Mouse (Mus musculus) v-Abl transformed pro-B cells (cell line): Measurements from ENCODE around the gene Ogdh.
"Not testable (repeated sequence)": the region's sequence is repeated elsewhere in the genome, so short reads cannot be mapped to it uniquely, and the experiment has no call there.

Experiments
- in situ Hi-C, 2 experiments: fragments of 400-800 bp; cut with MboI; formaldehyde crosslinking; loops; one replicate each; pipeline ENCODE4 v1.15.1; 2025; ENCODE audit not compliant: unreplicated experiment in 2 of 2

Gene Ogdh

GRCm38 (mm10) chr11:6291401-6292115 is at the start of gene Ogdh:
Gene Ogdh, plus strand, starts transcription at chr11:6291633.
- in situ Hi-C loops = no loop called here

- in situ Hi-C loops = no loop called here
Measured at GRCm38 (mm10) chr11:6244707-6245106, 46.7 kb upstream of the Ogdh start.

- in situ Hi-C loops = no loop called here
Measured at GRCm38 (mm10) chr11:6252248-6252647, 39.2 kb upstream of the Ogdh start.

DNA sequence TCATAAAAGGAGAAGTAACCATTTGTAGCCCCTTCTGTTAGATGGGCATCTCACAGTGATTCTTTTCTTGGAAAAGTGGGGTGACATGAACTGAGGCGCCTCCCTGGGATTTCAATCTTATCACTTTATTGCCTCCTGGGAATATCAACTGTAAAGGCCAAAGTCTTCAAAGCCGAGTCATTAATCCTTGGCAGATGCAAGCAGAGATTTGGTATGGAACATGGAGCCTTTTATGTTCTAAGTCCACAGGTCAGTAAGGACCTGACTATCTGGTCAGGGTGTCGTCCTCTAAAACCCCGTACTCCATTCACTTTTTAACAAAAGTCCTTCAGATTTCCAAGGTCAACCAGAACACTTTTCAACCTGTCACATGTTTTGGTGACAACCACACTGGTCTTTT is 38.6 kb upstream of the Ogdh start:
- in situ Hi-C loops = no loop called here

- in situ Hi-C loops = not testable (repeated sequence)
Measured at GRCm38 (mm10) chr11:6254602-6255001, 36.8 kb upstream of the Ogdh start.

DNA sequence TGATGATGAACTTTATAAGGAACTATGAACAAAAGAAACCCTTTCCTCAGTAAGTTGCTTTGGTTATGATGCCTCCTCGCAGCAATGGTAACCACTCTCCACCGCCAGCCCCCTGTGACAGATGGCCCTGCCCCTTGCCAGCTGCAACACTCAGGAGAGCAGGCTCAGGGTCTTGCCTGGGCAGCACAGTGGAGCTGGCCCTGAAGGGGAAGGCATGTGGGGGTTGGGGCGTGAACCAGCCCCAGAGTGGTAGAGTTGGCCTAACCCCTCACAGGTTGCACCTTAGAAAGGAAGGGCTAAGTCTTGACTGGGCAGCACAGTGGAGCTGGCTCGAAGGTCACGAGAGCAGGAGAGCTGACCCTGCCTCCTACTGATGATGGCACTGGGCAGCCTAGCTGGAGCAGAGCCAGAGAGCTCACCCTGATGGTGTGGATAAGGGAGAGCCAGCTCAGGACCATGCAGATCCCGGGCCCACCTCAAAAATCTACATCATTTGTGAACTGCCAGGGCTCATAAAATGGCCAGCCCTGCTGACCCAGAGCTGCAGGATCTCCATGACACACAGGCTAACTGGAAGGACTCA is 34.9 kb upstream of the Ogdh start:
- in situ Hi-C loops = no loop called here

DNA sequence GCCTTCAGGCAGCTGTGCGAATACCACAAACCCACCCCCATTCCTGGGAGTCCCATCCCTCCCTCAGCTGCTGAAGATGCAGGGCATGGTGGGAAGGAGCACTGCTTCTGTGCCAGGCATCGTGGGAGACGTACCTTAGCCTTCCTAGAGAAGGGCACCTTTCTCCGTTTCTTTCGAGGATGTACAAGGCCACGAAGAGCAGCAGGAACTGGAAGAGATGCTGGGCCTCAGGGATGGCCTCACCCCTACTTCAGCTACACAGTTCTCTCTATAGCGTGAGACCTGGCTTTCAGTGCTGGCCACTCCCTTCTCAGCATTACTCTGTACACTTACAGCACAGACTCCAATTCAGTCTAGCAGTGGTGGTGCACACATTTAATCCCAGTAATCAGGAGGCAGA is 32.0 kb upstream of the Ogdh start:
- in situ Hi-C loops = no loop called here

- in situ Hi-C loops = loop anchor here (5.0 kb wide), 1 partner anchor 269 kb away; no protein-coding TSS in a partner anchor
Measured at GRCm38 (mm10) chr11:6261434-6262082, 29.9 kb upstream of the Ogdh start.

- in situ Hi-C loops = loop anchor here (5.0 kb wide), 2 partner anchors 64 to 69 kb away; partner anchors contain the start of genes A730071L15Rik (in 1 of the 2) and Nudcd3 (in 1 of the 2)
Measured at GRCm38 (mm10) chr11:6266621-6267020, 24.8 kb upstream of the Ogdh start.

DNA sequence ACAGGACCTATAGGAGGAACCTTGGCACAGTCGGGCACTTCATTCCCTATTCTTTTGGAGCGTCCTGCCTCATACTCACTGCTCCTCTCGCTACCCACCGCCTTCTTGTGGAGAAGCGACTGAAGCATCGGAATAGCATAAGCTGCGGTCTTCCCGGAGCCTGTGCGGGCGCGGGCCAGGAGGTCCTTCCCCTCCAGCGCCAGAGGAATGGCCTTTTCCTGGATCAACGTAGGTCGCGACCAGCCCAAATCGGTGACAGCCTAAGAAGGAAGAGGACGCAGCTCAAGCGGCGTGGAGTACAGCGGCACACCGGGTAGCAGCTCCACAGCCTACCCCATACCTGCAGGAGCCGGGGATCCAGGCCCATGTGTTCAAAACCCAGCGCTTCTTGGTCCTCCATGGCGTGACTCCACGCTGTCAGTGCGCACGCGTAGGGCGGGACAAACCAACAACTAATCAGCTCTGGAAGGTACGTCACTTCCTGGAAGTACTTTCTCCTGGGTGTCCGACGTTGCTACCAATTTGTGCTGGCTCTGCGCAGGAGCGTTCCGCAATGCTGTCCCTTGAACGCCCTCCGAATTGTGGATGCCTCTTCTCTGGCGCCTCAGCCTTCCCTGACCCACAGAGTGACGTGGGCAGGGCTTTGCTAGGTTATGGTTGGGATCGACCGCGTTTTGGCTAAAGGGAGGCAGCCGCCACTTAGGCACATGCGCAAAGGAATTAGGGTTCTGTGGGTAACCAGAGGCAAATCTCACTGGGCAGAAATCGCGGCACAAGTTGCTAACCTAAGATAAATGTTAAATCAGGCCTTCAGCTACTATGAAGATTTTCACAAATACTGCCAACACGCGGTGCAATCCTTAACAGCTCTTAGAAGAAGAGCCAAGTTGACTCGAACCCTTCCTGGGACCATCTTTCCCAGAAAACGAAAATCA is 23.8 kb upstream of the Ogdh start, which contains the start of gene Ddx56:
TSS of gene Ddx56 (minus strand) at position 453 of the 935 bp plus-strand sequence.
- in situ Hi-C loops = loop anchor here (5.0 kb wide), 2 partner anchors 65 to 70 kb away; partner anchors contain the start of genes A730071L15Rik (in 1 of the 2) and Nudcd3 (in 1 of the 2)

DNA sequence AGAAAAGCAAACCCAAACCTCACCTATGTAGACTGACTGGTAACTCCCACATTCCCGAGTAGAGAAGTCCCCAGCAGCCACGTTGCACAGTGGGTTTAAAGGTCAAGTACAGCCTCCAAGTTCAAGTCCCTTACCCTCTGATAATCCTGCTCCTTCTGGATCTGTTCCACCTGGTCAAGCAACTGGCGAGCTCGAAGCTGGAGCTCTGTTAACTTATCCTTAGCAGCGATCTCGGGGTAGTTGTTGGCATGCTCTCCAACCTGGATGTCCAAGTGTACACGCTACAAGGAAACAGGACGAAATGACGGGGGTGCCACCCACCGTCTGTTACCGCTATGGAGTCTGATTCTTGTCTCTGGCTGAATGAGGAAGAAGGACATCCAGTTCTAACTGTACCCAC is 17.8 kb upstream of the Ogdh start:
- in situ Hi-C loops = no loop called here

- in situ Hi-C loops = no loop called here
Measured at GRCm38 (mm10) chr11:6274387-6275093, 16.9 kb upstream of the Ogdh start, which contains the start of gene Tmed4. Gene Tmed4, minus strand, starts transcription at chr11:6274870.

GRCm38 (mm10) chr11:6275094-6275484 is 16.3 kb upstream of the Ogdh start:
- in situ Hi-C loops = no loop called here

- in situ Hi-C loops = no loop called here
Measured at GRCm38 (mm10) chr11:6276466-6276865, 15.0 kb upstream of the Ogdh start.

- in situ Hi-C loops = no loop called here
Measured at GRCm38 (mm10) chr11:6282940-6283339, 8.5 kb upstream of the Ogdh start.

GRCm38 (mm10) chr11:6290138-6290537 is 1.3 kb upstream of the Ogdh start:
- in situ Hi-C loops = no loop called here

DNA sequence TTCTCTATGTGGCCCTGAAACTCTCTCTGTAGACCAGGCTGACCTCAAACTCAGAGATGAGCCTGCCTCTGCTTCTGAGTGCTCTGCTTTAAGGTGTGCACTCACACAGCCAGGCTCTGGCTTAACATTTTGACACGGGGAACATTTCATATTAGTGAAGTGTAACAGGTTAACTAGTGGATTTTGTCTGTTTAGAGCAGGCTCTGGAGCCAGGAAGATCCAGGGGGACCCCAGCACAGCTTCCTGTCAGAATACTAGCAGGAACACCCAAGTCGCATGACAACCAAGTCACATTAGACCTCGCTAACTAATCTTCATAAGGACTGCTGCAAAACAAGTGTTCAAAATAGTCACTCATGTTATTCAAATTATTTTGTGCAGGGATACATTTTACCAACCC is 550 bp upstream of the Ogdh start:
- in situ Hi-C loops = no loop called here

- in situ Hi-C loops = no loop called here
Measured at GRCm38 (mm10) chr11:6292116-6292987, 919 bp downstream of the Ogdh start.

DNA sequence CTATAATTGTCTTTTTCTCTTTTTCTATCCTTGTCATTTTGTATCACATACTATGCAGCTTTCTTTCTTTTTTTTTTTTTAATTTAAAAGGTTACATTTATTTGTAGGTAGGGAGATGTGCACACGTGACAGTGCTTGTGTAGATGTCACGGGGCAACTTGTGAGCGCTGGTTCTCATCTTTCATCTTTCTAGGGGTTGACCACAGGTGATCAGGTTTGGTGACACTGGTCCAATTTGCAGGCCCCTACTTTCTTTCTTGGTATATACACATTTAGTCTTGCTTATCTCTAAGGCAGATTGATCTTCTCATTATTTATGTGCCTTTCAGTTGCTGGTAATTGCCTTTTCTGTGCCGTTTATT is 1.5 kb downstream of the Ogdh start:
- in situ Hi-C loops = no loop called here
